ENCODE assay signal across 8 mouse cellular contexts in the genomic region with DNA sequence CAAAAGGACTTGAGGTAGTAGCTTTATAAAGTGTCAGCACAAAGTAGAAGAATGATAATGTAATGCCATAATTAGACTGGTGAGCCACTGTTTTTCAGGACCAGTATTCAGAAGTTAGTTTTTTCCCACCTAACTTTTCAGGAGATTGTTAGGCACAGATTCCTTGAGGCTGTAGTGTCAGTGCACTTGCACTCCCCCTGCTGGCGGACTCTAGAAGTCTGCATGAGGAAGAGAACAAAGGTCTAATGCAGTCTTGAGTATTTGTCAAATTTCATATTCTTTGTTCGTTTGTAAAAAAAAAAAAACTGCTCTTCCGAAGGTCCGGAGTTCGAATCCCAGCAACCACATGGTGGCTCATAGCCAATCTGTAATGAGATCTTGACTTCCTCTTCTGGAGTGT. TPM values are rescaled to one million over a fixed set of nuclear protein-coding genes. Genes with fewer than 3 reads are reported as not detected.
DNase-seq lines count a peak whose midpoint lies in the region; ATAC-seq and TF ChIP-seq lines count a peak whose summit lies in the region.

No protein-coding gene starts in this region.

- H3K27me3 ChIP-seq in kidney, embryonic 16.5 days (ENCODE audit: insufficient read depth, low read length), result no peaks in the 10 kb centered on the region
- H3K27me3 ChIP-seq in hindbrain, postnatal 0 days (ENCODE audit: insufficient read depth, low read length), result no peaks in the 10 kb centered on the region
- no peaks in the 10 kb centered on the region for H3K27me3 ChIP-seq in liver, adult 2 months (ENCODE audit: control insufficient read depth, insufficient read depth, low read length)

- H3K4me2 ChIP-seq in kidney, embryonic 16.5 days (replicated peaks; ENCODE audit: low read depth, low read length), result no peak overlapping the region
- no peak overlapping the region for H3K4me2 ChIP-seq in hindbrain, postnatal 0 days (ENCODE audit: low read depth, low read length)

- H3K27ac ChIP-seq in kidney, embryonic 16.5 days (ENCODE audit: low read length), result no peak overlapping the region
- H3K27ac ChIP-seq in hindbrain, postnatal 0 days, result no peak overlapping the region
- H3K27ac ChIP-seq in liver, adult 2 months (replicated peaks; ENCODE audit: insufficient read depth, low read depth, low read length), result no peak overlapping the region

- H3K9me3 ChIP-seq in kidney, embryonic 16.5 days (ENCODE audit: low read length), result no peaks in the 10 kb centered on the region
- no peaks in the 10 kb centered on the region for H3K9me3 ChIP-seq in hindbrain, postnatal 0 days (ENCODE audit: low read length)

- DNase-seq in kidney, adult 11 months, result peak; percentile 41
- peak; percentile 85 for DNase-seq in adipocyte (ENCODE audit: low spot score)
- peak; percentile 82 for DNase-seq in embryo, embryonic 10.5 days (ENCODE audit: low spot score)
- DNase-seq in hindbrain, postnatal 0 days (ENCODE audit: low spot score), result peak; percentile 82
- DNase-seq in liver, adult 2 months (ENCODE audit: extremely low read depth, low read depth, low spot score), result peak; percentile 54
- peak; percentile 55 for DNase-seq in retina, postnatal 7 days (ENCODE audit: low read depth, low spot score)
- peak; percentile 52 for DNase-seq in urinary bladder, postnatal 10 days (ENCODE audit: low spot score)

- 59% methylated on average over 5 of the region's 5 CpGs for WGBS in kidney, embryonic 16.5 days
- 59% methylated on average over 5 of the region's 5 CpGs for WGBS in hindbrain, postnatal 0 days
- 48% methylated on average over 5 of the region's 5 CpGs for WGBS in liver, adult 2 months

- ATAC-seq in kidney, embryonic 16.5 days (ENCODE audit: low FRiP score, low TSS enrichment), result no peak
- no peak for ATAC-seq in hindbrain, postnatal 0 days

- H3K4me3 ChIP-seq in kidney, embryonic 16.5 days (ENCODE audit: low read length), result no peak overlapping the region
- no peak overlapping the region for H3K4me3 ChIP-seq in hindbrain, postnatal 0 days (ENCODE audit: low read length)
- H3K4me3 ChIP-seq in liver, adult 2 months (ENCODE audit: insufficient read depth, low read depth, low read length), result no peak overlapping the region

- TF ChIP-seq POLR2A in liver, adult 2 months (IDR thresholded peaks at IDR 0.05; ENCODE audit: extremely low read depth, insufficient read depth, low read length), result no peak

- H3K36me3 ChIP-seq in kidney, embryonic 16.5 days (ENCODE audit: insufficient read depth, low read length), result no peaks in the 10 kb centered on the region
- no peaks in the 10 kb centered on the region for H3K36me3 ChIP-seq in hindbrain, postnatal 0 days (ENCODE audit: insufficient read depth, low read length)
- no peaks in the 10 kb centered on the region for H3K36me3 ChIP-seq in liver, adult 2 months (ENCODE audit: control insufficient read depth, insufficient read depth, low read length)

- no peak overlapping the region for H3K9ac ChIP-seq in kidney, embryonic 16.5 days (replicated peaks; ENCODE audit: low read length)
- H3K9ac ChIP-seq in hindbrain, postnatal 0 days (replicated peaks; ENCODE audit: low read length), result no peak overlapping the region
- no peak overlapping the region for H3K9ac ChIP-seq in liver, adult 2 months (ENCODE audit: low read depth, low read length)

- peaks cover 70% of the 10 kb centered on the region for H3K4me1 ChIP-seq in kidney, embryonic 16.5 days (ENCODE audit: insufficient read depth, low read length)
- H3K4me1 ChIP-seq in hindbrain, postnatal 0 days (ENCODE audit: insufficient read depth, low read length), result peaks cover 14% of the 10 kb centered on the region
- H3K4me1 ChIP-seq in liver, adult 2 months (ENCODE audit: control insufficient read depth, insufficient read depth, low read length), result peaks cover 33% of the 10 kb centered on the region

- peak; percentile 85 for TF ChIP-seq CTCF in hindbrain, postnatal 0 days (IDR thresholded peaks at IDR 0.05; ENCODE audit: low read depth)
- TF ChIP-seq CTCF in liver, adult 2 months (IDR thresholded peaks at IDR 0.05; ENCODE audit: low read depth, low read length), result peak; percentile 67; the same call in 1 of the 2 replicates

- peaks cover 42% of the 10 kb centered on the region; the same call in 1 of the 2 replicates for H3K79me2 ChIP-seq in liver, adult 2 months (ENCODE audit: control insufficient read depth, insufficient read depth, low read length)

RNA-seq across cellular contexts. Expression of a gene that starts 20.1 kb away (rescaled TPM):
- 62.0 and 64.9 TPM in 2 replicates for polyA plus RNA-seq in kidney, embryonic 16.5 days (2015; fragmentation: Nextera tagmentation; extraction: Ambion mirVana)
- total RNA-seq in hindbrain, postnatal 0 days (2014; rRNA removed), result 84.5 and 105 TPM in 2 replicates
- polyA plus RNA-seq in hindbrain, postnatal 0 days (2015; fragmentation: Nextera tagmentation; extraction: Ambion mirVana), result 49.2 and 50.6 TPM in 2 replicates
- 46.7 and 59.9 TPM in 2 replicates for total RNA-seq in liver, adult 2 months (2014; rRNA removed)
- polyA plus RNA-seq in liver, adult 2 months (2012; rRNA removed), result 63.3 and 71.0 TPM in 2 replicates

RNA-seq across cellular contexts. Expression of a gene that starts 54.8 kb away (rescaled TPM):
- polyA plus RNA-seq in kidney, embryonic 16.5 days (2015; fragmentation: Nextera tagmentation; extraction: Ambion mirVana), result 1.9 and 2.4 TPM in 2 replicates
- total RNA-seq in hindbrain, postnatal 0 days (2014; rRNA removed), result 73.3 and 104 TPM in 2 replicates
- 14.0 and 16.7 TPM in 2 replicates for polyA plus RNA-seq in hindbrain, postnatal 0 days (2015; fragmentation: Nextera tagmentation; extraction: Ambion mirVana)
- total RNA-seq in liver, adult 2 months (2014; rRNA removed), result under 0.01 and 0.09 TPM in 2 replicates
- 0.37 and 0.64 TPM in 2 replicates for polyA plus RNA-seq in liver, adult 2 months (2012; rRNA removed)
